Mouse (Mus musculus) adrenal gland, postnatal 14 days (tissue): ENCODE results near the gene Med7. TPM values are rescaled to one million over a fixed set of nuclear protein-coding genes. Genes with fewer than 3 reads are reported as not detected.
"Not testable (repeated sequence)": the region's sequence is repeated elsewhere in the genome, so short reads cannot be mapped to it uniquely, and the experiment has no call there.

Source experiments
- DNase-seq: peaks from one replicate; pipeline ENCODE4 v3.0.0; 2021; ENCODE audit warnings: mixed read lengths
- total RNA-seq: library from RNA; stranded (reverse); gene quantifications from 2 replicates; pipeline ENCODE4 v1.2.3, GENCODE M21; 2021

Gene Med7
- total RNA-seq, 1 experiment from 2014 or later = 39.6 TPM

GRCm38 (mm10) chr11:46428131-46428530 is 8.6 kb upstream of the Med7 start:
- DNase-seq = not testable (repeated sequence)

GRCm38 (mm10) chr11:46430123-46430522 is 6.6 kb upstream of the Med7 start:
- DNase-seq = no peak

GRCm38 (mm10) chr11:46431129-46431528 is 5.6 kb upstream of the Med7 start:
- DNase-seq = peak; percentile 90

GRCm38 (mm10) chr11:46435363-46435762 is 1.4 kb upstream of the Med7 start:
- no peak for DNase-seq

- no peak for DNase-seq
These were observed 805 bp downstream of the Med7 start for GRCm38 (mm10) chr11:46437459-46438000.

- no peak for DNase-seq
These were observed 2.3 kb downstream of the Med7 start for GRCm38 (mm10) chr11:46439005-46439543.

- DNase-seq = no peak
These were observed 5.0 kb downstream of the Med7 start for GRCm38 (mm10) chr11:46441774-46442173.

GRCm38 (mm10) chr11:46443152-46443551 is 6.4 kb downstream of the Med7 start:
- no peak for DNase-seq

GRCm38 (mm10) chr11:46443979-46444378 is 7.3 kb downstream of the Med7 start:
- no peak for DNase-seq

- no peak for DNase-seq
These were observed 9.4 kb downstream of the Med7 start for GRCm38 (mm10) chr11:46446150-46446549.

GRCm38 (mm10) chr11:46447644-46448484 is 11.1 kb downstream of the Med7 start:
- no peak for DNase-seq

GRCm38 (mm10) chr11:46449461-46450080 is 12.8 kb downstream of the Med7 start:
- DNase-seq = no peak

- DNase-seq = no peak
These were observed 17.8 kb downstream of the Med7 start, which contains the start of gene Havcr2 for GRCm38 (mm10) chr11:46454453-46455045. TSS of gene Havcr2 (plus strand) at chr11:46454935.

- no peak for DNase-seq
These were observed 23.2 kb downstream of the Med7 start for GRCm38 (mm10) chr11:46459960-46460359.

- DNase-seq = no peak
These were observed 24.6 kb downstream of the Med7 start for GRCm38 (mm10) chr11:46461362-46461761.

GRCm38 (mm10) chr11:46461931-46462330 is 25.2 kb downstream of the Med7 start:
- peak; percentile 22 for DNase-seq

- DNase-seq = no peak
These were observed 30.2 kb downstream of the Med7 start for GRCm38 (mm10) chr11:46466878-46467277.

- no peak for DNase-seq
These were observed 37.5 kb downstream of the Med7 start for GRCm38 (mm10) chr11:46474220-46474619.

GRCm38 (mm10) chr11:46479311-46479710 is 42.6 kb downstream of the Med7 start:
- DNase-seq = no peak

- DNase-seq = no peak
These were observed 43.8 kb downstream of the Med7 start for GRCm38 (mm10) chr11:46480517-46480916.

- DNase-seq = peak; percentile 9
These were observed 51.5 kb downstream of the Med7 start for GRCm38 (mm10) chr11:46488231-46488630.

- DNase-seq = no peak
These were observed 51.9 kb downstream of the Med7 start for GRCm38 (mm10) chr11:46488650-46489049.
